In genomic region chrX:20869962-20870513, GRCm38 (mm10) we compare ENCODE assay signal across 8 mouse cellular contexts. TPM values are rescaled to one million over a fixed set of nuclear protein-coding genes. Genes with fewer than 3 reads are reported as not detected.
A peak's percentile ranks its signal among the peaks of the same experiment; 100 is the strongest.
DNase-seq lines count a peak whose midpoint lies in the region; ATAC-seq and TF ChIP-seq lines count a peak whose summit lies in the region.

TSS of gene Timp1 (plus strand) at chrX:20870166.

- H3K9ac ChIP-seq in embryonic facial prominence, embryonic 14.5 days (ENCODE audit: low read depth, low read length): peak within 1 kb of the TSS; percentile 48
- no peak within 1 kb of the TSS for H3K9ac ChIP-seq in liver, embryonic 12.5 days
- H3K9ac ChIP-seq in neural tube, embryonic 12.5 days: no peak within 1 kb of the TSS

- H3K4me3 ChIP-seq in thymus, adult 2 months (ENCODE audit: control insufficient read depth, insufficient read depth, low read length): no peak within 1 kb of the TSS
- H3K4me3 ChIP-seq in embryonic facial prominence, embryonic 14.5 days (ENCODE audit: low read depth, low read length): peak within 1 kb of the TSS; percentile 35
- no peak within 1 kb of the TSS for H3K4me3 ChIP-seq in liver, embryonic 12.5 days
- no peak within 1 kb of the TSS; the same call in 1 of the 2 replicates for H3K4me3 ChIP-seq in neural tube, embryonic 12.5 days

- ATAC-seq in embryonic facial prominence, embryonic 14.5 days (ENCODE audit: low read depth): peak; percentile 91
- ATAC-seq in liver, embryonic 12.5 days: peak; percentile 40; the same call in 1 of the 2 replicates
- ATAC-seq in neural tube, embryonic 12.5 days (ENCODE audit: low FRiP score, low read depth): no peak
- ATAC-seq in inflammation-experienced regulatory T-cells, adult 6 months: no peak

- no peak within 1 kb of the TSS for H3K27ac ChIP-seq in thymus, adult 2 months (ENCODE audit: control insufficient read depth, insufficient read depth, low read length)
- no peak within 1 kb of the TSS for H3K27ac ChIP-seq in embryonic facial prominence, embryonic 14.5 days (replicated peaks; ENCODE audit: low read depth, low read length)
- H3K27ac ChIP-seq in liver, embryonic 12.5 days: no peak within 1 kb of the TSS
- no peak within 1 kb of the TSS for H3K27ac ChIP-seq in neural tube, embryonic 12.5 days

- 20% methylated on average over 18 of the region's 18 CpGs for WGBS in thymus, adult 2 months
- 17% methylated on average over 7 of the region's 18 CpGs for WGBS in embryonic facial prominence, embryonic 14.5 days
- 12% methylated on average over 18 of the region's 18 CpGs for WGBS in liver, embryonic 12.5 days (ENCODE audit: insufficient replicate concordance)
- 20% methylated on average over 18 of the region's 18 CpGs for WGBS in neural tube, embryonic 12.5 days

- no peaks in the 10 kb centered on the region for H3K4me1 ChIP-seq in thymus, adult 2 months (replicated peaks; ENCODE audit: control insufficient read depth, insufficient read depth, low read length)
- no peaks in the 10 kb centered on the region for H3K4me1 ChIP-seq in embryonic facial prominence, embryonic 14.5 days (ENCODE audit: control insufficient read depth, insufficient read depth, low read length)
- no peaks in the 10 kb centered on the region for H3K4me1 ChIP-seq in liver, embryonic 12.5 days
- no peaks in the 10 kb centered on the region for H3K4me1 ChIP-seq in neural tube, embryonic 12.5 days

- intact Hi-C loops in heart, postnatal 10 days (cut with DNase I): no loop called here

- no peak for TF ChIP-seq POLR2A in thymus, adult 2 months (IDR thresholded peaks at IDR 0.05; ENCODE audit: control insufficient read depth, extremely low read depth, insufficient read depth, low read length, poor library complexity)

- no peaks in the 10 kb centered on the region for H3K36me3 ChIP-seq in thymus, adult 2 months (ENCODE audit: control insufficient read depth, insufficient read depth, low read length)
- H3K36me3 ChIP-seq in embryonic facial prominence, embryonic 14.5 days (ENCODE audit: control insufficient read depth, insufficient read depth, low read length): no peaks in the 10 kb centered on the region
- H3K36me3 ChIP-seq in liver, embryonic 12.5 days: no peaks in the 10 kb centered on the region
- H3K36me3 ChIP-seq in neural tube, embryonic 12.5 days: no peaks in the 10 kb centered on the region

- DNase-seq in thymus, adult 2 months: no peak
- DNase-seq in thymus, adult 18-20 months: no peak
- DNase-seq in embryonic facial prominence, embryonic 14.5 days (ENCODE audit: low spot score): peak; percentile 70
- peak; percentile 63 to 66 for DNase-seq in heart, postnatal 10 days
- no peak for DNase-seq in layer of hippocampus, adult 18-20 months (ENCODE audit: low spot score in 2 of 2)

- no peaks in the 10 kb centered on the region for H3K27me3 ChIP-seq in thymus, adult 2 months (ENCODE audit: control insufficient read depth, insufficient read depth, low read length)
- H3K27me3 ChIP-seq in embryonic facial prominence, embryonic 14.5 days (replicated peaks; ENCODE audit: control insufficient read depth, insufficient read depth, low read length): no peaks in the 10 kb centered on the region
- H3K27me3 ChIP-seq in liver, embryonic 12.5 days (replicated peaks): peaks cover 12% of the 10 kb centered on the region; the same call in 1 of the 2 replicates
- H3K27me3 ChIP-seq in neural tube, embryonic 12.5 days (replicated peaks): no peaks in the 10 kb centered on the region

- no peak for TF ChIP-seq CTCF in thymus, adult 2 months (IDR thresholded peaks at IDR 0.05; ENCODE audit: borderline replicate concordance, control insufficient read depth, extremely low read depth, insufficient read depth, low read length, poor library complexity)

- peak within 1 kb of the TSS; percentile 54 for H3K4me2 ChIP-seq in embryonic facial prominence, embryonic 14.5 days (ENCODE audit: low read depth, low read length)
- H3K4me2 ChIP-seq in liver, embryonic 12.5 days: peak within 1 kb of the TSS; percentile 20; the same call in 1 of the 2 replicates
- H3K4me2 ChIP-seq in neural tube, embryonic 12.5 days (replicated peaks): peak within 1 kb of the TSS; percentile 41

- no peaks in the 10 kb centered on the region for H3K9me3 ChIP-seq in embryonic facial prominence, embryonic 14.5 days (ENCODE audit: control insufficient read depth, low read length)
- no peaks in the 10 kb centered on the region for H3K9me3 ChIP-seq in liver, embryonic 12.5 days (replicated peaks)
- H3K9me3 ChIP-seq in neural tube, embryonic 12.5 days: no peaks in the 10 kb centered on the region

RNA-seq across cellular contexts. Expression of gene Timp1, which starts in this region (rescaled TPM):
- 8.3 and 12.0 TPM in 2 replicates for polyA plus RNA-seq in thymus, adult 2 months (2012; rRNA removed)
- polyA plus RNA-seq in embryonic facial prominence, embryonic 14.5 days (2014; fragmentation: Nextera tagmentation; extraction: Ambion mirVana): 60.4 and 62.8 TPM in 2 replicates
- 10 to 100 TPM; 15.4 to 16.4 TPM for total RNA-seq in heart, postnatal 10 days (2021)
- polyA plus RNA-seq in liver, embryonic 12.5 days (2016; fragmentation: Nextera tagmentation; extraction: Ambion mirVana): 3.7 and 5.1 TPM in 2 replicates
- polyA plus RNA-seq in neural tube, embryonic 12.5 days (2016; fragmentation: Nextera tagmentation; extraction: Ambion mirVana): 6.1 and 7.8 TPM in 2 replicates
- polyA plus RNA-seq in inflammation-experienced regulatory T-cells, adult 6 months (2017; shearing (Covaris generic)): not detected
- total RNA-seq in layer of hippocampus, adult 18-20 months (2021): not detected

Comparison
In these comparisons a context has a peak if more than half of its experiments do, and no peak if none do; other contexts are left out.
1. RNA of gene Timp1 (total RNA-seq): 15.4 to 16.4 TPM in heart, postnatal 10 days; not detected in layer of hippocampus, adult 18-20 months; every median in the first group is over 10 times any median in the second.
2. DNase-seq: peak in embryonic facial prominence, embryonic 14.5 days (single experiment) and heart, postnatal 10 days (2 of 2); none in thymus, adult 2 months (single experiment), thymus, adult 18-20 months (0 of 2) and layer of hippocampus, adult 18-20 months (0 of 2).
3. ATAC-seq: peak in embryonic facial prominence, embryonic 14.5 days (single experiment) and liver, embryonic 12.5 days (single experiment); none in neural tube, embryonic 12.5 days (single experiment) and inflammation-experienced regulatory T-cells, adult 6 months (single experiment).
4. Peak in every context shown above with its lines, with median percentiles within 50 percentile points of each other: H3K4me2 ChIP-seq.